Mouse (Mus musculus) myocyte (in vitro differentiated cells): ENCODE results near the gene Helb. TPM values are rescaled to one million over a fixed set of nuclear protein-coding genes. Genes with fewer than 3 reads are reported as not detected.
A peak's percentile ranks its signal among the peaks of the same experiment; 100 is the strongest.

Experiments used
- H3K27me3 ChIP-seq: one replicate; pipeline ENCODE4 v1.6.1; 2011; ENCODE audit not compliant: control insufficient read depth, insufficient read depth, insufficient read length
- H3K36me3 ChIP-seq: one replicate; pipeline ENCODE4 v1.6.1; 2011; ENCODE audit not compliant: control insufficient read depth, insufficient read depth
- H3K4me2 ChIP-seq: one replicate; pipeline ENCODE4 v1.6.1; 2011; ENCODE audit warnings: low read depth, control low read depth
- H3K4me3 ChIP-seq: one replicate; pipeline ENCODE4 v1.5.1; 2011; ENCODE audit warnings: mild to moderate bottlenecking, control low read depth, moderate library complexity
- H3K79me2 ChIP-seq: one replicate; pipeline ENCODE4 v1.6.1; 2011; ENCODE audit not compliant: control insufficient read depth, insufficient read depth
- H3ac ChIP-seq: one replicate; pipeline ENCODE4 v1.6.1; 2011; ENCODE audit not compliant: control insufficient read depth, insufficient read length
- CEBPB ChIP-seq: IDR thresholded peaks from 2 replicates; pipeline ENCODE4 v1.6.1; 2011; ENCODE audit warnings: mild to moderate bottlenecking, moderate library complexity; ENCODE audit not compliant: poor library complexity, insufficient read depth, severe bottlenecking
- E2F4 ChIP-seq: IDR thresholded peaks from one replicate; pipeline ENCODE4 v1.6.1; 2011; ENCODE audit warnings: mild to moderate bottlenecking, control low read depth, moderate library complexity; ENCODE audit not compliant: insufficient read depth
- MAX ChIP-seq: IDR thresholded peaks from one replicate; pipeline ENCODE4 v1.6.1; 2011; ENCODE audit warnings: low read depth, mild to moderate bottlenecking, control low read depth
- MYOD1 ChIP-seq, 3 experiments: IDR thresholded peaks; one replicate each; pipeline ENCODE4 v1.6.1; 2011; ENCODE audit warnings: control low read depth in 2 of 3, low read depth in 2 of 3, mild to moderate bottlenecking in 2 of 3, moderate library complexity in 1 of 3; ENCODE audit not compliant: insufficient read length in 2 of 3, control insufficient read depth in 1 of 3
- MYOG ChIP-seq, 3 experiments: IDR thresholded peaks; one replicate each; pipeline ENCODE4 v1.6.1; 2011; ENCODE audit warnings: control low read depth in 2 of 3, low read depth in 2 of 3, mild to moderate bottlenecking in 2 of 3; ENCODE audit not compliant: insufficient read length in 2 of 3, control insufficient read depth in 1 of 3, insufficient read depth in 1 of 3
- POLR2A ChIP-seq: IDR thresholded peaks from one replicate; pipeline ENCODE4 v1.6.1; 2011; ENCODE audit warnings: low read depth, mild to moderate bottlenecking, control low read depth, moderate library complexity; ENCODE audit not compliant: insufficient read length
- POLR2AphosphoS2 ChIP-seq: IDR thresholded peaks from one replicate; pipeline ENCODE4 v1.6.1; 2011; ENCODE audit warnings: low read depth, control low read depth; ENCODE audit not compliant: insufficient read length
- REST ChIP-seq: IDR thresholded peaks from one replicate; pipeline ENCODE4 v1.6.1; 2011; ENCODE audit warnings: mild to moderate bottlenecking, control low read depth, moderate library complexity; ENCODE audit not compliant: insufficient read depth, insufficient read length
- SRF ChIP-seq: IDR thresholded peaks from one replicate; pipeline ENCODE4 v1.6.1; 2011; ENCODE audit warnings: low read depth; ENCODE audit not compliant: control insufficient read depth, insufficient read length
- TCF12 ChIP-seq: IDR thresholded peaks from one replicate; pipeline ENCODE4 v1.6.1; 2011; ENCODE audit warnings: mild to moderate bottlenecking, control low read depth; ENCODE audit not compliant: poor library complexity, insufficient read depth, severe bottlenecking
- TCF3 ChIP-seq: IDR thresholded peaks from one replicate; pipeline ENCODE4 v1.6.1; 2011; ENCODE audit warnings: low read depth, control low read depth; ENCODE audit not compliant: insufficient read length
- USF1 ChIP-seq: IDR thresholded peaks from one replicate; pipeline ENCODE4 v1.6.1; 2011; ENCODE audit warnings: low read depth, mild to moderate bottlenecking, control low read depth, moderate library complexity
- polyA plus RNA-seq: library from polyadenylated mRNA; unstranded; fragments of >200 nt; fragmentation: generic; extraction: Trizol; gene quantifications from one replicate; pipeline ENCODE4 v1.2.1, GENCODE M21; 2012; ENCODE audit warnings: missing spikeins

Gene Helb
- polyA plus RNA-seq, 1 experiment, result 5.4 TPM

GRCm38 (mm10) chr10:120064424-120064823, 48.4 kb downstream of the Helb start:
- Histone ChIP-seq H3K4me2 (no peak overlapping the region), H3K79me2 (no peaks in the 10 kb centered on the region), H3K27me3 (no peaks in the 10 kb centered on the region), H3K36me3 (no peaks in the 10 kb centered on the region), H3K4me3 (no peak overlapping the region), H3ac (no peak overlapping the region)
- TF ChIP-seq POLR2A, result no peak
- TF ChIP-seq TCF3, result no peak
- TF ChIP-seq USF1, result no peak
- TF ChIP-seq MYOD1 (IDR thresholded peaks at IDR 0.05; ENCODE audit: control insufficient read depth in 1 of 3, insufficient read length in 2 of 3, low read depth in 2 of 3), result no peak
- TF ChIP-seq SRF, result no peak
- no peak for TF ChIP-seq CEBPB
- no peak for TF ChIP-seq REST
- TF ChIP-seq MAX, result no peak
- TF ChIP-seq MYOG (IDR thresholded peaks at IDR 0.05; ENCODE audit: control insufficient read depth in 1 of 3, insufficient read depth in 1 of 3, insufficient read length in 2 of 3, low read depth in 2 of 3), result no peak
- TF ChIP-seq TCF12, result no peak
- TF ChIP-seq E2F4, result no peak
- TF ChIP-seq POLR2AphosphoS2, result no peak

DNA sequence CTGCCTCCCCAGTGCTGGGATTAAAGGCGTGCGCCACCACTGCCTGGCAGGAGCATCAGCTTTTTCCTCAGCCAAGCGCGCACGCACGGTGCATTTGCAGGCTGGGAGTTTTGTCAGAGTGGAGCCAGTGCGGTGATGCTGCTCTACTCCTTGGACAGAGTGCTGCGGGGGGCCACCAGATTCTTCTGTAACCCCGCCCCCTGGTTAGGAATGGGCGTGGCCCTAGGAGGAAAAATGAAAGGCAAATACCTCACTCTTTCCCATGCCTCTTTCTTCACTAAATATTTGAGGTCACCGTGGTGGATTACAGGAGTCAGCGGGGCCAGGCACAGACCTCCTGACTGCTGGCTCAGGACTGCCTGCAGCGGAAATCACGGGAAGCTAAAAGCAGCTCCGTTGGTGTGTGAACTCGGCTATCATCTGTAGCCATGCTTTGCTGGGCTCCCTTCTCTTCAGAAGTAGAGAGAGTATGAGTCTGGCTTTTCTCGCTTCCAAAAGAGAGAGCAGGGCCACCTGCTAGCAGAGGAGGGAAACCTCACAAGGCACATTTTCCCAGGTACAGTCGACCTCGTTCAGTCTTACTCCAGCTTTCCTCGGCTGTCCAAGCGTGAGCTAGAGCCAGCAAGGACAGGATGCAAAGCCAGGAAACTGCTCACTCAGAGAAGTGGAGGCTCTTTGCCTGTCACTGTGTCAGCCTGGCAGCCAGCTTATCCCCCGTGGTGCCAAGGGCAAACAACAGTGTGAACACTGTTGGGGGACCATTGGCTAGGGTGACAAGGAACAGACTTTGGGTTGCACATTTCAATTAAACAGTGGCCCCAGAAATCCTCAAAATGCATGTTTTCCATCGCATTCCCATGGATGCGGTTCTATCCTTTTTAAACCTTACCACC, 51.3 kb downstream of the Helb start:
- no peaks in the 10 kb centered on the region for H3K79me2 ChIP-seq
- H3K36me3 ChIP-seq, result no peaks in the 10 kb centered on the region
- peak overlapping the region; percentile 45 for H3K4me2 ChIP-seq
- TF ChIP-seq POLR2AphosphoS2, result no peak
- TF ChIP-seq MAX, result no peak
- no peak for TF ChIP-seq E2F4
- no peak for TF ChIP-seq SRF
- TF ChIP-seq CEBPB, result no peak
- no peak for TF ChIP-seq MYOD1 (IDR thresholded peaks at IDR 0.05; ENCODE audit: control insufficient read depth in 1 of 3, insufficient read length in 2 of 3, low read depth in 2 of 3)
- TF ChIP-seq MYOG (IDR thresholded peaks at IDR 0.05; ENCODE audit: control insufficient read depth in 1 of 3, insufficient read depth in 1 of 3, insufficient read length in 2 of 3, low read depth in 2 of 3), result no peak
- no peak for TF ChIP-seq USF1
- TF ChIP-seq REST, result no peak
- no peak overlapping the region for H3K4me3 ChIP-seq
- no peak overlapping the region for H3ac ChIP-seq
- H3K27me3 ChIP-seq, result no peaks in the 10 kb centered on the region

DNA sequence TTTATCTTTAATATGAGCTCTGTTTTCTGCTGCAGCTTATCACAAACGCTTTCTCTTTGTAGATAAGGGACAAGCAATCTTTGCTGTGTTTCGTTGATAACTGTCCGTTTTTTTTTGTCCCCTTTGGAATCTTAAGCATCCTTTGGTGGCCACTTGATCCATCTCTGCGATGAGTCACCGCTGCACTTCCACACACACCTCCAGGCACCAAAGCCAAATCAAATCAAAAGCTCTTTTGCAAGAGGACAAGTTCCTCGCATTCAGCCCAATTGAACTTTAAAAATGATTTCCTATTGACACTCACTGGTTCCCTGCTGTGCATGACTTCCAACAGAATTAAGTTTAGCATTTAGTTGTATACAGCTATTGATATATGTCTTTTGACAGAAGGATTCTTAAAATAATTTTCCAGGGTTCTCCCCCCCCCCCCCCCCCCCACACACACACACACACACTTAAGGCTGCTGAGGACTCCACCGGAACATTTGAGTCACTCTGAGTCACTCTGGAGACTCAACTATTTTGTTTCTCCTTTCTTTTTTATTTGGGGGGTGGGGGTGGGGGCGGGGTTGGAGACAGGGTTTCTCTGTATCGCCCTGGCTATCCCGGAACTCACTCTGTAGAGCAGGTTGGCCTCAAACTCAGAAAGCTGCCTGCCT, 52.1 kb downstream of the Helb start:
- H3ac ChIP-seq, result no peak overlapping the region
- no peaks in the 10 kb centered on the region for H3K79me2 ChIP-seq
- H3K36me3 ChIP-seq, result no peaks in the 10 kb centered on the region
- no peaks in the 10 kb centered on the region for H3K27me3 ChIP-seq
- no peak overlapping the region for H3K4me3 ChIP-seq
- no peak for TF ChIP-seq E2F4
- no peak for TF ChIP-seq SRF
- no peak for TF ChIP-seq MYOD1 (IDR thresholded peaks at IDR 0.05; ENCODE audit: control insufficient read depth in 1 of 3, insufficient read length in 2 of 3, low read depth in 2 of 3)
- no peak for TF ChIP-seq MAX
- no peak for TF ChIP-seq TCF12
- TF ChIP-seq TCF3, result no peak
- TF ChIP-seq USF1, result no peak
- TF ChIP-seq POLR2AphosphoS2, result no peak
- no peak for TF ChIP-seq CEBPB
- no peak for TF ChIP-seq MYOG (IDR thresholded peaks at IDR 0.05; ENCODE audit: control insufficient read depth in 1 of 3, insufficient read depth in 1 of 3, insufficient read length in 2 of 3, low read depth in 2 of 3)
- no peak for TF ChIP-seq REST
- no peak for TF ChIP-seq POLR2A
- peak overlapping the region; percentile 48 for H3K4me2 ChIP-seq

DNA sequence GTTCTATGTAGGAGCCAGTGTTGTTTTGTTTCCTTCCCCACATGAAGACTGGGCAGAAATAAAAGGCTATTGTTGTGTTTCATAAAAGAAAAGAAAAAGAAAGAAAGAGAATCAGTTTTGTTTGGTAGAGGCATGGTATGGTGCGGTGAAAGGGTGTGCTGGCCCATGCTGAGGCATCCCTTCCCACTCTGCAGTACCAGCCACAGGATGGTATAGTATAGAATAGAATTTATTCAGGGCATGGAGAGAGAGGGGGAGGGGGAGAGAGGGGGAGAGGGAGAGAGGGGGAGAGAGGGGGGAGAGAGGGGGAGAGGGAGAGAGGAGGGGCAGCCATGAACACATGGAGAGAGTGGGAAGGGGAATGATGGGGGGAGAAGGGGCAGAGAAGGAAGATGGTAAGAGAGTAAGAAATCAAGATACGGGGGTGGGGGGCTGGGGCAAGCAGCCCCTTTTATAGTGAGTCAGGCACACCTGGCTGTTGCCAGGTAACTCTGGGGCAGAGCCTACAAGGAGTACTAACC, 68.0 kb downstream of the Helb start:
- H3K36me3 ChIP-seq, result no peaks in the 10 kb centered on the region
- H3K4me3 ChIP-seq, result no peak overlapping the region
- no peak overlapping the region for H3ac ChIP-seq
- TF ChIP-seq E2F4 (no peak), MYOG (IDR thresholded peaks at IDR 0.05; ENCODE audit: control insufficient read depth in 1 of 3, insufficient read depth in 1 of 3, insufficient read length in 2 of 3, low read depth in 2 of 3) (no peak), MYOD1 (IDR thresholded peaks at IDR 0.05; ENCODE audit: control insufficient read depth in 1 of 3, insufficient read length in 2 of 3, low read depth in 2 of 3) (no peak), SRF (no peak), MAX (no peak), REST (no peak), POLR2A (no peak)
- H3K79me2 ChIP-seq, result no peaks in the 10 kb centered on the region
- no peaks in the 10 kb centered on the region for H3K27me3 ChIP-seq
- H3K4me2 ChIP-seq, result no peak overlapping the region
